Mouse (Mus musculus): ENCODE measurements around the gene Dbp. TPM values are rescaled to one million over a fixed set of nuclear protein-coding genes. Genes with fewer than 3 reads are reported as not detected.
A peak's percentile ranks its signal among the peaks of the same experiment; 100 is the strongest.

Gene Dbp
- polyA plus RNA-seq, 1 experiment from 2014 or later = 5.3 TPM

DNA sequence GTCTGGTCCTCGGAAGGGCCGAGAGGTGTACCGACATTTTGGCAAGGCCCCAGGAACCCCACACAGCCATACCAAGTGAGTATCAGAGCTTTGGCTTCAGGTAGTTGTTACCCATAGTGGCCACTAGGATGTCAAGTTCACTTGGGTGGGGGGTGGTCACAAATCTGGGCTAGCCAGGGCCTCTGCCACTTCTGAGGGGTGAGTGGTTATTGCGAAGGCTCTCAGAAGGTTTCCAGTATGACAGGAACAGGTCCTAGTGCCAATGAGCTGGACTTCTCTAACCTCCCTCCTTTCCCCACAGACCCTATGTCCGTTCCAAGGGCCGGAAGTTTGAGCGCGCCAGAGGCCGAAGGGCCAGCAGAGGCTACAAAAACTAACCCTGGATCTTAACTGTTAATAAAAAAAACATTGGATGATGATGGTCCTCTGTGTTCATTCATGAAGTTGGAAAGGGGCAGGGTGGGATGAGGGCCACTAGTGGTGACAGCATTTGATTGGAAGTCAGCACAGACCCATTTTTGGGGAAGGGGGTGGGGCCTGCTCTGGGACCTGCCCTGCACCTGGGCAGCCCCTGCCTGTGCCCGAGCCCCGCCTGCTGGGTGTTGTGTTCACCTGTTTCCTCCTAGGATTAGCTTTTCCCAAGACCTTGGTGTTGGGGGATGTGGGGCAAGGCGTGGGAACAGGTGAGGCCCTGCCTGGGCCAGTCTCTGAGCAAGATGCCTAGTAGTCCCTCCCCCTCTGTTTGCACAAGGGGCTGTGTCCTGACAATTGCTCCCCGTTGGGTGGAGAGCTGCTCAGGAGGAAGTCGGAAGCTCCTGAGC is 15.7 kb downstream of the Dbp start, which contains the start of gene Fam83e:
Fam83e (plus strand) TSS at position 800 of the 821 bp plus-strand sequence.
- Histone ChIP-seq H3K27ac (ENCODE audit: poor library complexity, severe bottlenecking) (no peak within 1 kb of the TSS), H3K4me2 (no peak within 1 kb of the TSS; the same call in 1 of the 2 replicates), H3K4me3 (no peak within 1 kb of the TSS), H3K27me3 (replicated peaks) (no peaks in the 10 kb centered on the region), H3K9me3 (replicated peaks) (no peaks in the 10 kb centered on the region), H3K9ac (no peak within 1 kb of the TSS), H3K36me3 (peaks cover 67% of the 10 kb centered on the region), H3K4me1 (replicated peaks) (peaks cover 33% of the 10 kb centered on the region)
- WGBS = 78% methylated on average over 14 of the region's 14 CpGs
- no peak for ATAC-seq (ENCODE audit: insufficient number of reproducible peaks, low FRiP score)

DNA sequence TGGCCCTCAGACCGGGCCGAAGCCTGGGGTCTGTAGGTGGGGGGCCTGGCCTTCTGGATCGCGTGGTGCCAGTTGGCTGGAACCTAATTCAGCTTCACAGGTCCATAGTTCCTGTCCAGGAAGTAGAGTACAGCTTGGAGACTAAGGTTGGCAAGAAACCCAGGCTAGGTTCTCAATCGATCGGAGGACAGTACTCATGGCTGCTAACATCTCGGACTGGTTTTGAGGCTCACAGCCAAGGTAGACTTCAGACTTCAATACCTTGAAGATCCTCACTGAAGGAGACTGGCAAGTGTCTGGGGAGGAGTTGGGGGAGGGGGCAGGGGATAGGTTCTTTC is 16.3 kb downstream of the Dbp start:
- H3K4me3 ChIP-seq = no peak overlapping the region
- H3K36me3 ChIP-seq = peaks cover 68% of the 10 kb centered on the region
- H3K9me3 ChIP-seq (replicated peaks) = no peaks in the 10 kb centered on the region
- 85% methylated on average over 7 of the region's 7 CpGs for WGBS
- H3K4me1 ChIP-seq (replicated peaks) = peaks cover 27% of the 10 kb centered on the region
- no peak for ATAC-seq (ENCODE audit: insufficient number of reproducible peaks, low FRiP score)
- no peaks in the 10 kb centered on the region for H3K27me3 ChIP-seq (replicated peaks)
- H3K27ac ChIP-seq (ENCODE audit: poor library complexity, severe bottlenecking) = no peak overlapping the region
- H3K4me2 ChIP-seq = no peak overlapping the region
- no peak overlapping the region for H3K9ac ChIP-seq

DNA sequence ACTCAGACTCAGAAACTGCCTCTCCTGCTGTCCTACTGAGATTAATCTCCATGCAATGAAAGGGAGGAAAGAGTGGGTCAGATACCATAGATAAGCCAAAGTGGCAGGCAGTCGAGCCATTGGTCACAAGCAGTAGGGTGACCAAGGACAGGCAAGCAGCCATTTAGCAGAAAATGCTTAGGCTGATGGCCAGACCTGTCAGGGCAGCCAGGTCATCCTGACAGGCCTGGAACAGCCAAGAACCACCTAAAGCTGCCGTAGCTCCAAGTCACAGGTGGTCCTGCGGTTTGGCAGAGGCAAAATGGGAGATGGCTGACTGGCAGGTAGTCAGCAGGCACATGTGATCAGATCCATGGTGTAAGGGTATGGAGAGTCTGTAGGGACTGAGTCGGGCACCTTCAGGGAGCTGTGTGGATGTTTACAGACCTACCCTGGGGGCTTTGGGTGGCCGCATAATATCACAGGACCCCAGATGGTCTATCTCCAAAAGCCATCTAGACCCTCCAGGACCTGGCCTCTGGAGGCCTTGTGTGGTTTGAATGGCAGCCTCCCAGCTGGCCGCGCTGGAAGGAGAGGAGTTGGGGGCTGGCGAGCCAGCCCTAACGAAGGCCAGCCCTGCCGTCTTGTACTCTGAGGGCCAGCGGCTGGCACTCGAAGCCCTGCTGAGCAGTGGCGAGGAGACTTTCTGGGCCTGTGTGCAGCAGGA is 16.9 kb downstream of the Dbp start:
- no peak overlapping the region for H3K27ac ChIP-seq (ENCODE audit: poor library complexity, severe bottlenecking)
- WGBS = 74% methylated on average over 13 of the region's 13 CpGs
- H3K9ac ChIP-seq = no peak overlapping the region
- H3K4me1 ChIP-seq (replicated peaks) = peaks cover 21% of the 10 kb centered on the region
- no peaks in the 10 kb centered on the region for H3K9me3 ChIP-seq (replicated peaks)
- ATAC-seq (ENCODE audit: insufficient number of reproducible peaks, low FRiP score) = no peak
- no peaks in the 10 kb centered on the region for H3K27me3 ChIP-seq (replicated peaks)
- H3K36me3 ChIP-seq = peaks cover 73% of the 10 kb centered on the region
- H3K4me2 ChIP-seq = no peak overlapping the region
- no peak overlapping the region for H3K4me3 ChIP-seq

DNA sequence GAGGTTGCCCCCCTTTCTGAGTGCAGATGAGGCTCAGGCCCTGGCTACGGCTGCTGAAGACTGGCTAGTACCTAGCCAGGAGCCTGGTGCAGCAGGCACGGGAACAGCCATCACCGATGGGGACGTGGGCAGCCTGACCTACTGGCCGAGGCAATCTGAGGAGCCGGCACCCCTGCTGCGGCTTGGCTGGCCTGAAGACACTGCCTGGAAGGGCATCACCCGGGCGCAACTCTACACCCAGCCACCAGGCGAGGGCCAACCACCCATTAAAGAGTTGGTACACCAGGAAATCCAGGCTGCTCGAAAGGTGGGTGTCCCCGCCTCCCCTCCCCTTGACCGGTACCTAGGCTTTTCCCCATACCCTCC is 17.4 kb downstream of the Dbp start:
- peaks cover 17% of the 10 kb centered on the region for H3K4me1 ChIP-seq (replicated peaks)
- H3K27me3 ChIP-seq (replicated peaks) = no peaks in the 10 kb centered on the region
- ATAC-seq (ENCODE audit: insufficient number of reproducible peaks, low FRiP score) = no peak
- no peak overlapping the region for H3K9ac ChIP-seq
- H3K4me3 ChIP-seq = no peak overlapping the region
- no peak overlapping the region for H3K4me2 ChIP-seq
- WGBS = 83% methylated on average over 13 of the region's 13 CpGs
- no peak overlapping the region for H3K27ac ChIP-seq (ENCODE audit: poor library complexity, severe bottlenecking)
- H3K36me3 ChIP-seq = peaks cover 77% of the 10 kb centered on the region
- H3K9me3 ChIP-seq (replicated peaks) = no peaks in the 10 kb centered on the region

DNA sequence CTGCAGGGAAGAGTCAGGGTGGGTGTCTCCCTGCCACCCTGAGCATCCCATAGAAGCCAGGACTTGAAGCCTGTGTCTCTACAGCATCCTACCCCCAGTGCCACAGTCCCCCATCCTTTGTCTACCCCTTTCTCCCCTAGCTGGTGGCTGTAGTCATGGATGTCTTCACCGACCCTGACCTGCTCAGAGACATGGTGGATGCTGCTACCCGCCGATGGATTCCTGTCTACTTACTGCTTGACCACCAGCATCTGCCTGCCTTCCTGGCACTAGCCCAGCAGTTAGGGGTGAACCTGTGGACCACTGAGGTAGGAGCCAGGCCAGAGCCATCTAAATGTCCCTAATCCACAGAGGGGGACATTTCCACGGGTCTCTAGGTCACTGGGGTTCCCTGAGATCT is 18.4 kb downstream of the Dbp start:
- no peak overlapping the region for H3K9ac ChIP-seq
- 95% methylated on average over 4 of the region's 4 CpGs for WGBS
- H3K4me2 ChIP-seq = no peak overlapping the region
- no peak overlapping the region for H3K27ac ChIP-seq (ENCODE audit: poor library complexity, severe bottlenecking)
- H3K4me3 ChIP-seq = no peak overlapping the region
- no peak for ATAC-seq (ENCODE audit: insufficient number of reproducible peaks, low FRiP score)
- H3K4me1 ChIP-seq (replicated peaks) = peaks cover 17% of the 10 kb centered on the region
- H3K36me3 ChIP-seq = peaks cover 79% of the 10 kb centered on the region
- H3K27me3 ChIP-seq (replicated peaks) = no peaks in the 10 kb centered on the region
- no peaks in the 10 kb centered on the region for H3K9me3 ChIP-seq (replicated peaks)

DNA sequence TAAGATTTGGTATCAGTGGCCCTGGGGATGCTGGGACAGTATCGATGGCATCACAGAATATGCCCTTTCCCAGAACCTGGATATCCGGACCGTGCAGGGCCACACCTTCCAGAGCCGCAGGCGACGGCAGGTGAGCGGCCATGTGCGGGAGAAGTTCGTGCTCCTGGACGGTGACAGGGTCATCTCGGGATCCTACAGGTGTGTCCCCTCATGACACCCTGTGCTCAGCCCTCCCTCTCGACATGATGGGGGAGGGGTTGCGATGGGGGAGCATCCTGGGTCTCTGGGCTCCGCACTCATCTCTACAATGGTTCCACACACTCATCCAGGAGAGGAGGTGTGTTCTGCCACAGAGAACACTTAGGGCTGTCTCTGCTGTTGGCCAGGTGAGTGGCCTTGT is 18.9 kb downstream of the Dbp start:
- 91% methylated on average over 14 of the region's 14 CpGs for WGBS
- peaks cover 80% of the 10 kb centered on the region for H3K36me3 ChIP-seq

DNA sequence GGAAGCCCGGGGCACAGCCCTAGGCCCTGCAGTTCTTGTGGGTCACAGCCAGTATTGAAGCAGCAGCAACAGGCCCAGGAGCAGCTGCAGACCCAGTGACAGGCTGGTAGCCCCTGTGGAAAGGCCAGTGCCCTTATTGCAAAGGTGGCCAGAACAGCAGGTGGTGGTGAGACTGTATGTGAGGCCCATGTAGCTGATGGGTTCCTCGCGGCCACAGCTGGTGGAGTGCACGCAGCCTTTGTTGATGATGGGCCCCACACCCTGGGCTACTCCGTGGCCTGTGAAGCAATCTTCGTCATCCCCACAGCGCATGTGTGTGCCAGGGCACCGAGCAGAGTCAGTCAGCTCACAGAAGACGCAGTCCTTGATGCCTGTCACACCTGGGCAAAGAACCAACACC is 20.3 kb downstream of the Dbp start:
- Histone ChIP-seq H3K27me3 (replicated peaks) (no peaks in the 10 kb centered on the region), H3K36me3 (peaks cover 69% of the 10 kb centered on the region), H3K9me3 (replicated peaks) (no peaks in the 10 kb centered on the region), H3K27ac (ENCODE audit: poor library complexity, severe bottlenecking) (no peak overlapping the region), H3K4me1 (replicated peaks) (0 out of 2 replicates have a peak, but pooled peaks cover 5% of the 10 kb centered on the region), H3K9ac (peak overlapping the region; percentile 32; the same call in 1 of the 2 replicates), H3K4me3 (no peak overlapping the region), H3K4me2 (no peak overlapping the region)
- ATAC-seq (ENCODE audit: insufficient number of reproducible peaks, low FRiP score) = no peak
- 90% methylated on average over 9 of the region's 9 CpGs for WGBS

More for the DNA sequence above, 18.9 kb downstream of the Dbp start:
- no peak overlapping the region for H3K27ac ChIP-seq (ENCODE audit: poor library complexity, severe bottlenecking)
- peaks cover 15% of the 10 kb centered on the region for H3K4me1 ChIP-seq (replicated peaks)
- no peak overlapping the region for H3K4me2 ChIP-seq
- no peak overlapping the region for H3K9ac ChIP-seq
- no peaks in the 10 kb centered on the region for H3K9me3 ChIP-seq (replicated peaks)
- H3K27me3 ChIP-seq (replicated peaks) = no peaks in the 10 kb centered on the region
- no peak for ATAC-seq (ENCODE audit: insufficient number of reproducible peaks, low FRiP score)
- no peak overlapping the region for H3K4me3 ChIP-seq

DNA sequence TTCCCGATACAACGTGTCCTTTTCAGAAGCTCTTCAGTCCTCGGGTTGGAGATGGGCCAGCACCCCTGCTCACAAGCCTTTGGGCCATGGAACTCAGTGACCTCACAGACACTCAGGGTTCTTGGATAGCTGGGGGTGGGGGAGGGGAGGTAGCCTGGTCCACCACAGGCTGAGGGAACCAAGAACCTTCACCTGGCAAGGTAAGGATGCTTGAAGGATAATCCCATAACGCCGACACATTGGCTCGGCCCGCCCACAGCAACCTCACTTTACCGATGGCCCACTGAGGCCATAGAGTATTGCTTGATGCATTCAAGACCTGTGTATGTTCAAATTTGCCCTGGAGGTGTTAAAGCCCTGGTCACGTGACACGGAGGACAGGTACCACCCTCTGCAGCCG is 20.8 kb downstream of the Dbp start, which contains the start of gene Spaca4:
Spaca4 (minus strand) TSS at position 101 of the 400 bp plus-strand sequence.
- H3K9me3 ChIP-seq (replicated peaks) = no peaks in the 10 kb centered on the region
- WGBS = 89% methylated on average over 11 of the region's 11 CpGs
- no peaks in the 10 kb centered on the region for H3K27me3 ChIP-seq (replicated peaks)
- peaks cover 64% of the 10 kb centered on the region for H3K36me3 ChIP-seq
- no peak for ATAC-seq (ENCODE audit: insufficient number of reproducible peaks, low FRiP score)
- H3K27ac ChIP-seq (ENCODE audit: poor library complexity, severe bottlenecking) = no peak within 1 kb of the TSS
- H3K4me2 ChIP-seq = no peak within 1 kb of the TSS
- peak within 1 kb of the TSS; percentile 32; the same call in 1 of the 2 replicates for H3K9ac ChIP-seq
- peaks cover 9% of the 10 kb centered on the region for H3K4me1 ChIP-seq (replicated peaks)
- H3K4me3 ChIP-seq = no peak within 1 kb of the TSS

DNA sequence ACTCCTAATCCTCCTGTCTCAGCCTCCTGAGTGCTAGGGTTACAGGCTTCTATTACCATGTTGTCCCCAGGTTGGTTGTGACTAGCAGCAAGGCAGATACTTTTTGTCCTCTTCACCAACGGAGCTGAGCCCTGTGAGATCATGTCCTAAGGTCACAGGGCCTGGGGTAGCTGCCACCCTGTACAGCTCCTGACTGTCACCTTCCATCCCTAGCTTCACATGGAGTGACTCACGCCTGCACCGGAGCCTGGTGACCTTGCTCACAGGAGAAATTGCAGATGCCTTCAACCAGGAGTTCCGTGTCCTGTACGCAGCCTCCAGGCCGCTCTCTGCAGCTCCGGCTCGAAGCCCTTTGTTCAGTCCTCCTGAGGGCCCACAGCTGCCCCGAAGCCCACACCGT is 21.5 kb downstream of the Dbp start:
- 87% methylated on average over 10 of the region's 10 CpGs for WGBS
- no peaks in the 10 kb centered on the region for H3K9me3 ChIP-seq (replicated peaks)
- ATAC-seq (ENCODE audit: insufficient number of reproducible peaks, low FRiP score) = no peak
- H3K4me2 ChIP-seq = no peak overlapping the region
- H3K27me3 ChIP-seq (replicated peaks) = no peaks in the 10 kb centered on the region
- H3K27ac ChIP-seq (ENCODE audit: poor library complexity, severe bottlenecking) = no peak overlapping the region
- peaks cover 57% of the 10 kb centered on the region for H3K36me3 ChIP-seq
- no peak overlapping the region for H3K4me3 ChIP-seq
- H3K9ac ChIP-seq = no peak overlapping the region
- H3K4me1 ChIP-seq (replicated peaks) = peaks cover 13% of the 10 kb centered on the region

DNA sequence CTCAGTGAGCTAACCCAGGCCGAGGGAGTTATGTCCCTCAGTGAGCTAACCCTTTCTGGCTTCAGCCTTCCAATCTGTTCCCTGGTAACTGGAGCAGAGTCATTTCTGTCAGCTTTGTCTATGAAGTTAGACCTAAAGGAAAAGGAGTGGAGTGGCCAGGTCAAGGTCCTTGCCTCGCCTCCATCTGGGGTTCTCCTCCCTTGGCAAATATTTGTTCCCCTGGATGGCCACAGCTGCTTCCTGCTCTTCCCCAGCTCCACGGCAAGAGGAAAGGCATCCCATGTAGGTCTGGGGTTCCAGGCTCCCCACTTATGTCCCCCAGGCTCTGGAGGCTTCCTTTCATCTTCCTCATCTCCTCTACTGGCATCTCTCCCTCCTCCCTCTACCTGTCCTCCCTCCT is 22.7 kb downstream of the Dbp start:
- no peaks in the 10 kb centered on the region for H3K27me3 ChIP-seq (replicated peaks)
- H3K27ac ChIP-seq (ENCODE audit: poor library complexity, severe bottlenecking) = no peak overlapping the region
- 77% methylated on average over 3 of the region's 3 CpGs for WGBS
- peaks cover 45% of the 10 kb centered on the region for H3K36me3 ChIP-seq
- ATAC-seq (ENCODE audit: insufficient number of reproducible peaks, low FRiP score) = no peak
- no peak overlapping the region for H3K9ac ChIP-seq
- no peak overlapping the region for H3K4me3 ChIP-seq
- no peak overlapping the region for H3K4me2 ChIP-seq
- H3K4me1 ChIP-seq (replicated peaks) = peaks cover 13% of the 10 kb centered on the region
- no peaks in the 10 kb centered on the region for H3K9me3 ChIP-seq (replicated peaks)

DNA sequence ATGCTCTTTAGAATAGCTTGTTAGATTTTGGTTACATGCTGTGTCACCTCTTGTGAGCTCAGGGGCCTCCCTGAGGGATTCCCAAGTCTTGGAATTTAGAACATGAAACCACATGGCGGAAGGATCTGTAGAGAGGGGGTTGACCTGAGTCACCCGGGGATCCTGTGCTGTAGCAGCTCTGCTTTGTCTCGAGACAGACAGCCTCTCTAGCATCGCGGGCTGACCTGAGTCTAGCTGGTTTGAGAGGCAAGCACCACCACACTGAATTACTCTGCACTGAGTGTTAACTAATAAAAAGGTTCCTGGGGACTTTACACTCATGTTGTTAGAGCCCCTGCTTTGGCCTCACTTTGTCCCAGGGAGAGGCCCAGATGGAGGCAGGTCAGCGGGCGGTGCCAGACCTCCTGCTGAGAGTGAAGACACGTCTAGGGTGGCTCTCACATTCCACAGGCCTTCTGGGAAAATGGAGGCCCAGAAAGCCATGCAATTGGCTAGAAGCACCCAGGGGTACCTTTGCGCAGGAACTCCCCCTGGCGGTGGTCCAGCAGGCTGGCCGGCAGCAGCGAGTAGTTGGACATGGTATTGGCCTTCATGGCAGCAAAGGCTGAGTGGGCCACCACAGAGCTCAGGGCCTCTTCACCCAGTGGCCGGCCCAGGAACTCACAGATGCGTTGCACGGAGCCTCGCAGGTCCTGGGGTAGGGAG is 26.0 kb downstream of the Dbp start:
- Histone ChIP-seq H3K4me1 (replicated peaks) (peaks cover 13% of the 10 kb centered on the region), H3K27me3 (replicated peaks) (0 out of 2 replicates have a peak, but pooled peaks cover 6% of the 10 kb centered on the region), H3K9me3 (replicated peaks) (no peaks in the 10 kb centered on the region), H3K4me2 (0 out of 2 replicates have a peak overlapping the region, but pooled peaks have one; percentile 3), H3K36me3 (peaks cover 14% of the 10 kb centered on the region), H3K27ac (ENCODE audit: poor library complexity, severe bottlenecking) (no peak overlapping the region), H3K9ac (no peak overlapping the region), H3K4me3 (no peak overlapping the region)
- ATAC-seq (ENCODE audit: insufficient number of reproducible peaks, low FRiP score) = no peak
- 16% methylated on average over 16 of the region's 16 CpGs for WGBS
